Mouse (Mus musculus) liver, embryonic 14.5 days (tissue): ENCODE results near the gene Bcar3. TPM values are rescaled to one million over a fixed set of nuclear protein-coding genes. Genes with fewer than 3 reads are reported as not detected.
A peak's percentile ranks its signal among the peaks of the same experiment; 100 is the strongest.

Experiments
- ATAC-seq: fragments of 200-750 bp; cut with Nextera tagmentation; 2 replicates; pipeline ENCODE4 v1.8.0; 2017; ENCODE audit warnings: moderate number of reproducible peaks, mild to moderate bottlenecking, moderate library complexity; ENCODE audit not compliant: insufficient read depth
- DNase-seq, 3 experiments: peaks; one replicate each; pipeline ENCODE4 v3.0.0-alpha.2; 2012 to 2013; ENCODE audit warnings: low read depth in 3 of 3, low spot score in 3 of 3
- H3K27ac ChIP-seq: fragments of 300-500 bp; sonication (generic); 2 replicates; pipeline ENCODE4 v1.5.1; 2014; ENCODE audit warnings: moderate library complexity, mild to moderate bottlenecking, control low read depth, inconsistent platforms
- H3K27me3 ChIP-seq: fragments of 300-500 bp; sonication (generic); 2 replicates; pipeline ENCODE4 v1.6.1; 2014; ENCODE audit warnings: mild to moderate bottlenecking, low read length, moderate library complexity; ENCODE audit not compliant: control insufficient read depth, insufficient read depth
- H3K36me3 ChIP-seq: fragments of 300-500 bp; sonication (generic); replicated peaks from 2 replicates; pipeline ENCODE4 v1.6.1; 2014; ENCODE audit warnings: low read depth; ENCODE audit not compliant: control insufficient read depth, insufficient read depth
- H3K4me1 ChIP-seq, 2 experiments: fragments of 200-500 bp in 1 of 2; fragments of 300-500 bp in 1 of 2; sonication (generic) in 1 of 2; replicated peaks; 2 replicates each; pipeline ENCODE4 v1.6.1; 2012 to 2014; ENCODE audit warnings: antibody characterized with exemption in 1 of 2, inconsistent platforms in 1 of 2, low read length in 1 of 2; ENCODE audit not compliant: control insufficient read depth in 2 of 2, insufficient read depth in 2 of 2
- H3K4me2 ChIP-seq: fragments of 300-500 bp; sonication (generic); 2 replicates; pipeline ENCODE4 v1.6.1; 2014; ENCODE audit warnings: low read depth, mild to moderate bottlenecking, control low read depth, moderate library complexity
- H3K4me3 ChIP-seq, 2 experiments: fragments of 200-500 bp in 1 of 2; fragments of 300-500 bp in 1 of 2; sonication (generic) in 1 of 2; 2 replicates each; pipeline ENCODE4 v1.5.1; 2012 to 2014; ENCODE audit warnings: low read depth in 2 of 2, low read length in 2 of 2, mild to moderate bottlenecking in 2 of 2, control low read depth in 1 of 2, inconsistent platforms in 1 of 2, moderate library complexity in 1 of 2; ENCODE audit not compliant: insufficient read depth in 1 of 2
- H3K9ac ChIP-seq: fragments of 300-500 bp; sonication (generic); replicated peaks from 2 replicates; pipeline ENCODE4 v1.6.1; 2014; ENCODE audit warnings: mild to moderate bottlenecking, control low read depth, moderate library complexity
- H3K9me3 ChIP-seq: fragments of 300-500 bp; sonication (generic); 2 replicates; pipeline ENCODE4 v1.6.1; 2016; ENCODE audit warnings: low read length, mixed read lengths; ENCODE audit not compliant: control insufficient read depth
- CTCF ChIP-seq: IDR thresholded peaks from 2 replicates; pipeline ENCODE4 v1.5.1; 2016; ENCODE audit warnings: antibody characterized with exemption, low read depth, control low read depth
- EP300 ChIP-seq: IDR thresholded peaks from 2 replicates; pipeline ENCODE4 v1.6.1; 2016; ENCODE audit warnings: antibody characterized with exemption, low read depth
- WGBS: fragments of 180-500 bp; shearing (Covaris S2); extraction: QIAGEN DNeasy Blood & Tissue Kit; methylation state at CpG from one replicate; pipeline ENCODE4 v1.1.7; 2014; ENCODE audit not compliant: insufficient replicate concordance; 5-methylcytosine and 5-hydroxymethylcytosine counted together
- polyA plus RNA-seq, 2 experiments: library from polyadenylated mRNA; depleted of rRNA in 1 of 2; stranded (reverse) in 1 of 2; unstranded in 1 of 2; fragments of >200 nt; fragmentation: Nextera tagmentation in 1 of 2; extraction: Ambion mirVana in 1 of 2; gene quantifications; 2 replicates each; pipeline versions ENCODE4 v1.2.1 to v1.2.3; 2012 to 2014

Bcar3 gene
- polyA plus RNA-seq, 2 experiments = 3.1 to 3.5 TPM

DNA sequence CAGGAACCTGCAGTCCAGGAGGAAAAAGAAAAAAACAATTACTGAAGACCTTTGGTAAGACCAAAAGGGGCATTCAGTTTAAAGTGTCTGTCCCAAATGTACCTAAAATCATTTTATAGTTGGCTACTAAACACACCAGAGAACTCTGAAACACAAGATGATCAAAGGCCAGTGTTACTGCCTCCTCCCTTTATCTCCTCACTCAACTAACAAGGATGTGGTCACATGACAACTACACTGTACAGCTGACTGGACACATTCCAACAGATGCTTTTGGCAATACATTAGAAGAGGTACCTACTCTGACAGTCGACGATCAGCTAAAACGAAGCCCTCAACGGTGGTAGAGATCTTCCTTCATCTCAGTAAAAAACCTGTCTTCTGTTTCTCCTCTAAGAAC is 247.0 kb downstream of the Bcar3 start:
- no peaks in the 10 kb centered on the region for H3K4me1 ChIP-seq
- H3K4me3 ChIP-seq = no peak overlapping the region
- no peaks in the 10 kb centered on the region for H3K27me3 ChIP-seq
- no peaks in the 10 kb centered on the region for H3K9me3 ChIP-seq
- no peak overlapping the region for H3K27ac ChIP-seq
- no peaks in the 10 kb centered on the region for H3K36me3 ChIP-seq
- no peak for TF ChIP-seq EP300
- TF ChIP-seq CTCF = no peak
- ATAC-seq = no peak
- 67% methylated on average over 4 of the region's 4 CpGs for WGBS
- H3K9ac ChIP-seq = no peak overlapping the region
- DNase-seq = no peak
- no peak overlapping the region for H3K4me2 ChIP-seq

GRCm38 (mm10) chr3:122545346-122545745 is 251.4 kb downstream of the Bcar3 start:
- Histone ChIP-seq H3K9ac (no peak overlapping the region), H3K4me1 (peaks cover 4% of the 10 kb centered on the region in 2 experiments; a peak in 2 of 4 replicates), H3K36me3 (no peaks in the 10 kb centered on the region), H3K4me3 (no peak overlapping the region), H3K9me3 (no peaks in the 10 kb centered on the region), H3K27ac (no peak overlapping the region), H3K4me2 (no peak overlapping the region), H3K27me3 (no peaks in the 10 kb centered on the region)
- DNase-seq (no peak), ATAC-seq (no peak)
- WGBS = 42% methylated on average over 2 of the region's 2 CpGs
- TF ChIP-seq CTCF = no peak
- no peak for TF ChIP-seq EP300

DNA sequence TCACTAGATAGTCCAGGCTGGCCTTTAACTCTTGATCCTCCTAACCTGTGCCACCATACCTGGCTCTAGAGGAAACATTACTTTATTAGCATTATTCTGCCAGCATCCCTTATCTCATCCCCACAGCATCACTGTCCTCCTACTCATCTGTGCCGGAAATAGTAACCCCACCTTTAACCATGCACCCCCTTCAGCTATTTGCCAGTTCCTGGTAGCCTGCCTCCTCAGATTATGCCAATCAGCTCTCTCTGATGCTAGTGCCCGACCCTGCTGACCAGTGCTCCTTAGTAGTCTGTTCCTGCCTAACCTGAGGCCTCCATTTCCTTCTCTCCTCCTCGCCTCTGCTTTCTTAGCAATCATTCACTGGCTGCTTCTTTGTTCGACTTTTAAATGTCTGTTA is 253.5 kb downstream of the Bcar3 start:
- no peaks in the 10 kb centered on the region for H3K36me3 ChIP-seq
- no peak overlapping the region for H3K9ac ChIP-seq
- H3K4me3 ChIP-seq = no peak overlapping the region
- no peaks in the 10 kb centered on the region for H3K9me3 ChIP-seq
- DNase-seq = peak in 1 of 3 experiments; percentile 4
- H3K27me3 ChIP-seq = no peaks in the 10 kb centered on the region
- H3K27ac ChIP-seq = no peak overlapping the region
- ATAC-seq = peak; percentile 65
- TF ChIP-seq EP300 (0 out of 2 replicates have a peak, but pooled peaks have one; percentile 7), CTCF (no peak)
- no peak overlapping the region for H3K4me2 ChIP-seq
- 22% methylated on average over 4 of the region's 4 CpGs for WGBS
- H3K4me1 ChIP-seq = peaks cover 4% of the 10 kb centered on the region in 2 experiments; a peak in 2 of 4 replicates

- 78% methylated on average over 3 of the region's 3 CpGs for WGBS
Measured at GRCm38 (mm10) chr3:122551174-122551573, 257.2 kb downstream of the Bcar3 start.

GRCm38 (mm10) chr3:122557766-122558165 is 263.8 kb downstream of the Bcar3 start:
- no peak for TF ChIP-seq CTCF
- TF ChIP-seq EP300 = no peak
- H3K4me3 ChIP-seq = no peak overlapping the region
- 46% methylated on average over 2 of the region's 2 CpGs for WGBS

More at GRCm38 (mm10) chr3:122551174-122551573, 257.2 kb downstream of the Bcar3 start:
- DNase-seq = no peak
- no peaks in the 10 kb centered on the region for H3K36me3 ChIP-seq
- no peak for ATAC-seq
- H3K27me3 ChIP-seq = no peaks in the 10 kb centered on the region
- no peaks in the 10 kb centered on the region for H3K9me3 ChIP-seq
- no peak overlapping the region for H3K27ac ChIP-seq
- no peak overlapping the region for H3K9ac ChIP-seq
- TF ChIP-seq EP300 (no peak), CTCF (no peak)
- H3K4me1 ChIP-seq = peaks cover 4% of the 10 kb centered on the region in 2 experiments; a peak in 2 of 4 replicates
- no peak overlapping the region for H3K4me2 ChIP-seq
- H3K4me3 ChIP-seq = no peak overlapping the region

More at GRCm38 (mm10) chr3:122557766-122558165, 263.8 kb downstream of the Bcar3 start:
- DNase-seq = no peak
- no peaks in the 10 kb centered on the region for H3K36me3 ChIP-seq
- H3K27ac ChIP-seq = no peak overlapping the region
- no peaks in the 10 kb centered on the region for H3K27me3 ChIP-seq
- no peak overlapping the region for H3K4me2 ChIP-seq
- no peak overlapping the region for H3K9ac ChIP-seq
- H3K4me1 ChIP-seq = no peaks in the 10 kb centered on the region
- H3K9me3 ChIP-seq = no peaks in the 10 kb centered on the region
- ATAC-seq = no peak
